Mouse (Mus musculus) layer of hippocampus, postnatal 14 days (tissue): ENCODE results near the gene Olfr619. TPM values are rescaled to one million over a fixed set of nuclear protein-coding genes. Genes with fewer than 3 reads are reported as not detected.

Experiments used
- DNase-seq, 2 experiments: peaks; one replicate each; pipeline ENCODE4 v3.0.0; 2021 to 2022; ENCODE audit warnings: low spot score in 2 of 2, mixed read lengths in 1 of 2
- long read RNA-seq, 2 experiments: library from polyadenylated mRNA; stranded (forward); transcript quantifications; one replicate each; pipeline ENCODE4 v2.0.0; 2021
- microRNA-seq, 2 experiments: library from miRNA; unstranded; fragments of <30 nt; microRNA quantifications; one replicate each; pipeline ENCODE4 v1.2.0; 2021
- total RNA-seq, 2 experiments: library from RNA; stranded (reverse); gene quantifications; 2 replicates each; pipeline ENCODE4 v1.2.3; 2021

Gene Olfr619
- total RNA-seq, result not detected
- long read RNA-seq, experiment 1, result 0 reads
- long read RNA-seq, experiment 2, result 0 reads

GRCm38 (mm10) chr7:103600275-103600674 lies at the start of gene Olfr619:
Gene Olfr619 (plus strand): TSS chr7:103600575.
- DNase-seq, result no peak

DNA sequence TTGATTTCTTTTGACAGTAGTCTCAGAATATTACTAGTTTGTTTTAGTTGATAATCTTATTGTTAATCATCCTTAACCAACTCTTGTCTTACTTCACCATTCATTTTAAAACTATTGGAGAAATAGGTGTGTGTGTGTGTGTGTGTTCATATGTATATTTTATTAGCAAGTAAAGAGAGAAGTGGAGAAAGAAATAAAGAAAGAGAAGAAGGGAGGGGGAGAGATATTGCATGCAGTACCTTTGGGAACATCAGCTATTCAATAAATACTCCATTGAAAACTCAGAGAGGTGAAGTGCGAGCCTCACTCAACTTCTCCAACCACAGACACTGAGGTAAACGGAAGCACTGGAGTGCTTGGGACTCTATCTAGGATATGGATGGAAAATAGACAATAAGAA lies 44.6 kb upstream of the Olfr619 start, which contains the start of gene Olfr615:
Gene Olfr615, plus strand, starts transcription at position 301 of the 400 bp plus-strand sequence.
- DNase-seq, result no peak

DNA sequence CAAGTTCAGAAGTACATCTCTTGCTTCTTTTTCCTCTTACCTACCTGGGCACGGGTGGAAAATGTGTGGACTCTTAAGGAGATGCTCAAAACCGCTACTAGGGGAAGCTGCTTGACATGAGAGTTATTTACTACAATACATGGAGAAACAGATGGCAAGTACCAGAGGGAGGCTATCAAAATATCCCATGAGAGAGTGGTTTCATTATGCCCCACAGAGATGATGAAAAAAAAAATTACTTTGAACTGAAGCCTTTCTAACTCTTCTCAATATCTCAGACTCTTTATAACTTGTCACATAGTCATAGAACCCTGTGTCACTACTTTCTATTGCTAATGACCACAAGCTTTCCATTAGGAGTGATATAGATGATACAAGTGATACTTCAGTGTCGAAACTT lies 31.3 kb upstream of the Olfr619 start, which contains the start of gene Olfr616:
Gene Olfr616, minus strand, starts transcription at position 101 of the 400 bp plus-strand sequence.
- no peak for DNase-seq

GRCm38 (mm10) chr7:103572761-103573160 lies 27.6 kb upstream of the Olfr619 start, which contains the start of gene Olfr617:
Gene Olfr617 (plus strand): TSS chr7:103573061.
- DNase-seq, result no peak

- no peak for DNase-seq
These were observed 10.6 kb upstream of the Olfr619 start, which contains the start of gene Olfr618 for GRCm38 (mm10) chr7:103589803-103590202. Gene Olfr618 (plus strand): TSS chr7:103590103.

DNA sequence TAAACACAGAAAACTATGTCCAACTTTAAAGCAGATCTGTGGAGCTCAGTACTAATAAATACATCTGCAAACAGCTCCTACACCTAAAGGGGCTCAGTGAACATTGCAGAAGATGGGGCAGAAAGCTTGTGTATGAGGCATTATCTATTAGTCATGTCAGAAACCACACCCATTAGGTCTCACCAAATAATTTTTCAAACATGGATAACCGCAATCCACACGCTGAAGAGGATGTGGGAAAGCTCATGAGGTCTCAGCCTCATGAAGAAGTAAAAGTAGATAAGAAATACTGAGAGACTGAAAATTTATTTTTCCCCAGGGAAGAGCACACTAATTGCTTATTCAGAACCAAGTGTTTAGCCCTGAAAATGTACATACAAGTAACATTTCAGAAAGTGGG lies 7.0 kb downstream of the Olfr619 start:
- DNase-seq, result no peak

DNA sequence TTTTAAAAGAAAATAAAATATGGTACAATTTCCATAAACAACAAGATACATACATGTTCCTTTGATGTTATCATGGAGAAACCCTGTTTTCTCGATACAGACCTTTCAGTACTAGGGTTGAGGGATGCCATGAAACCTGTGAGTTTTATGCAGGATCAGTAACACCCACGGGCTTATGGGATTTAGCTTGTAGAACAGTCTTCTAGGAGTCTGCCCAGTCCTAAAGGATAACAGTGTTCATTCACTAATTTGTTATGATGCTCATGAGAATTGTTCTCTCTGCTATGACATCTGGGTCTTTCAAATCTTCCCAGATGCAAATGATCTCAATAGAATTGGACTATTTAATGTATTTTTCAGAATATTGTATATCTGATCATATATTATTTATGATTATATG lies 12.1 kb downstream of the Olfr619 start, which contains the start of gene Olfr620:
Gene Olfr620, minus strand, starts transcription at position 101 of the 400 bp plus-strand sequence.
- no peak for DNase-seq

GRCm38 (mm10) chr7:103636795-103637194 lies 36.4 kb downstream of the Olfr619 start:
- no peak for DNase-seq

DNA sequence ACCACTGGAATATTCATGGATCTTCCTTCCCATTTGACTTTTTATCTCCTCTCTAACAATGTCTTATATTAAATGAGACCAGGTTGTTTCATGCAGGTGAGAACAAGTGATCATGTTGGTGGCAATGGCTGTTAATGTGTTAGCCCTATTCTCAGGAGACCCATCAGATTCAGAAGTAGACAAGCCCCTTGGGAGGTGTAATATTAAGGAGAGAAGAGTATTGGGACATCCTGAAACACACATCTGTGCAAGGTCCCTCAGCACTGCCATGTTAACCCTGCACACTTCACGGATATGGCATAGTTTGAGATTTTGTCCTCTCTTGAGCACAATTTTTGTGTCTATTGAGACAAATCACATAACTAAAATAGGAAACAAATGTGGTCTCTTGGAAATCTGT lies 42.2 kb downstream of the Olfr619 start, which contains the start of gene Olfr622:
Gene Olfr622, minus strand, starts transcription at position 101 of the 400 bp plus-strand sequence.
- DNase-seq, result no peak

GRCm38 (mm10) chr7:103644070-103644469 lies 43.7 kb downstream of the Olfr619 start:
- DNase-seq, result no peak

Small RNA genes lying within 50 kb of the gene (microRNA-seq; reads per million reads assigned to microRNA genes)
- 0 reads per million in 2 experiments for gene Gm26506

Other genes starting within 250 kb of the Olfr619 start
- gene Olfr601, start 237.9 kb upstream of the Olfr619 start, total RNA-seq, result not detected
- gene Olfr603, start 214.4 kb upstream of the Olfr619 start, total RNA-seq, result not detected
- not detected for gene Usp17lc, start 185.5 kb upstream of the Olfr619 start, total RNA-seq
- not detected for gene Olfr605, start 155.1 kb upstream of the Olfr619 start, total RNA-seq
- gene Olfr606, start 151.5 kb upstream of the Olfr619 start, total RNA-seq, result not detected
- gene Olfr607, start 136.4 kb upstream of the Olfr619 start, total RNA-seq, result not detected
- not detected for gene Olfr608, start 130.7 kb upstream of the Olfr619 start, total RNA-seq
- not detected for gene Olfr609, start 102.5 kb upstream of the Olfr619 start, total RNA-seq
- gene Olfr610, start 88.5 kb upstream of the Olfr619 start, total RNA-seq, result not detected
- not detected for gene Olfr611, start 79.7 kb upstream of the Olfr619 start, total RNA-seq
- not detected for gene Olfr612, start 57.9 kb upstream of the Olfr619 start, total RNA-seq
- not detected for gene Olfr613, start 52.5 kb upstream of the Olfr619 start, total RNA-seq
- gene Olfr615, start 44.5 kb upstream of the Olfr619 start, total RNA-seq, result not detected
- gene Olfr616, start 31.4 kb upstream of the Olfr619 start, total RNA-seq, result not detected
- not detected for gene Olfr617, start 27.5 kb upstream of the Olfr619 start, total RNA-seq
- not detected for gene Olfr618, start 10.5 kb upstream of the Olfr619 start, total RNA-seq
- gene Olfr620, start 12.0 kb downstream of the Olfr619 start, total RNA-seq, result not detected
- not detected for gene Olfr622, start 42.1 kb downstream of the Olfr619 start, total RNA-seq
- gene Olfr623, start 63.1 kb downstream of the Olfr619 start, total RNA-seq, result not detected
- gene Olfr624, start 70.6 kb downstream of the Olfr619 start, total RNA-seq, result under 1 TPM in 1 of 2 experiments, not detected in 1; 0.07 TPM
- gene Olfr625-ps1, start 82.1 kb downstream of the Olfr619 start, total RNA-seq, result not detected
- gene Olfr243, start 114.1 kb downstream of the Olfr619 start, total RNA-seq, result not detected
- not detected for gene Olfr628, start 129.8 kb downstream of the Olfr619 start, total RNA-seq
- not detected for gene Olfr629, start 144.4 kb downstream of the Olfr619 start, total RNA-seq
- not detected for gene Olfr630, start 156.8 kb downstream of the Olfr619 start, total RNA-seq
- not detected for gene Olfr69, start 171.0 kb downstream of the Olfr619 start, total RNA-seq
- gene Olfr68, start 179.1 kb downstream of the Olfr619 start, total RNA-seq, result not detected
- gene Olfr67, start 191.2 kb downstream of the Olfr619 start, total RNA-seq, result not detected
- gene Hbb-bt, start 213.4 kb downstream of the Olfr619 start, total RNA-seq, result 10 to 100 TPM; 58.3 to 79.4 TPM
- 100 to 1,000 TPM; 565 to 654 TPM for gene Hbb-bs, start 227.5 kb downstream of the Olfr619 start, total RNA-seq
- gene Hbb-bh2, start 239.9 kb downstream of the Olfr619 start, total RNA-seq, result not detected
- gene Hbb-bh1, start 242.6 kb downstream of the Olfr619 start, total RNA-seq, result not detected